Mouse (Mus musculus): ENCODE results near the gene Nol12.

Nol12 gene

GRCm38 (mm10) chr15:78948883-78949282 lies 14.2 kb downstream of the Nol12 start:
- DNase-seq (ENCODE audit: low spot score): no peak

GRCm38 (mm10) chr15:78955663-78956062 lies 20.9 kb downstream of the Nol12 start:
- DNase-seq (ENCODE audit: low spot score): no peak

- DNase-seq (ENCODE audit: low spot score): no peak
These were observed 21.6 kb downstream of the Nol12 start for GRCm38 (mm10) chr15:78956351-78956750.

- no peak for DNase-seq (ENCODE audit: low spot score)
These were observed 22.3 kb downstream of the Nol12 start for GRCm38 (mm10) chr15:78957021-78957420.

- no peak for DNase-seq (ENCODE audit: low spot score)
These were observed 24.8 kb downstream of the Nol12 start for GRCm38 (mm10) chr15:78959537-78959936.

- DNase-seq (ENCODE audit: low spot score): peak; percentile 34
These were observed 25.4 kb downstream of the Nol12 start for GRCm38 (mm10) chr15:78960088-78960487.

- peak; percentile 61 for DNase-seq (ENCODE audit: low spot score)
These were observed 28.2 kb downstream of the Nol12 start for GRCm38 (mm10) chr15:78962885-78963284.

GRCm38 (mm10) chr15:78971626-78972025 lies 36.9 kb downstream of the Nol12 start:
- no peak for DNase-seq (ENCODE audit: low spot score)

GRCm38 (mm10) chr15:78973950-78974349 lies 39.2 kb downstream of the Nol12 start:
- peak; percentile 41 for DNase-seq (ENCODE audit: low spot score)

GRCm38 (mm10) chr15:78977676-78978159 lies 43.0 kb downstream of the Nol12 start:
- no peak for DNase-seq (ENCODE audit: low spot score)

- DNase-seq (ENCODE audit: low spot score): peak; percentile 73
These were observed 44.1 kb downstream of the Nol12 start for GRCm38 (mm10) chr15:78978875-78979274.

- no peak for DNase-seq (ENCODE audit: low spot score)
These were observed 45.4 kb downstream of the Nol12 start for GRCm38 (mm10) chr15:78980084-78980483.

- DNase-seq (ENCODE audit: low spot score): peak; percentile 89
These were observed 48.1 kb downstream of the Nol12 start for GRCm38 (mm10) chr15:78982658-78983435.

GRCm38 (mm10) chr15:78983436-78984285 lies 48.9 kb downstream of the Nol12 start:
- peak; percentile 75 for DNase-seq (ENCODE audit: low spot score)

GRCm38 (mm10) chr15:78984286-78984778 lies 49.6 kb downstream of the Nol12 start:
- DNase-seq (ENCODE audit: low spot score): no peak

- DNase-seq (ENCODE audit: low spot score): no peak
These were observed 51.9 kb downstream of the Nol12 start for GRCm38 (mm10) chr15:78986536-78987220.

GRCm38 (mm10) chr15:78988499-78988971 lies 53.8 kb downstream of the Nol12 start:
- DNase-seq (ENCODE audit: low spot score): peak; percentile 81

- no peak for DNase-seq (ENCODE audit: low spot score)
These were observed 54.7 kb downstream of the Nol12 start for GRCm38 (mm10) chr15:78989152-78990092.

- no peak for DNase-seq (ENCODE audit: low spot score)
These were observed 55.3 kb downstream of the Nol12 start for GRCm38 (mm10) chr15:78990093-78990463.

- DNase-seq (ENCODE audit: low spot score): no peak
These were observed 56.3 kb downstream of the Nol12 start for GRCm38 (mm10) chr15:78990970-78991525.

- DNase-seq (ENCODE audit: low spot score): no peak
These were observed 57.5 kb downstream of the Nol12 start for GRCm38 (mm10) chr15:78992235-78992634.

Data from ovary, postnatal 36 days (tissue).